Mouse (Mus musculus): ENCODE results near the gene Ptbp1.

DNA sequence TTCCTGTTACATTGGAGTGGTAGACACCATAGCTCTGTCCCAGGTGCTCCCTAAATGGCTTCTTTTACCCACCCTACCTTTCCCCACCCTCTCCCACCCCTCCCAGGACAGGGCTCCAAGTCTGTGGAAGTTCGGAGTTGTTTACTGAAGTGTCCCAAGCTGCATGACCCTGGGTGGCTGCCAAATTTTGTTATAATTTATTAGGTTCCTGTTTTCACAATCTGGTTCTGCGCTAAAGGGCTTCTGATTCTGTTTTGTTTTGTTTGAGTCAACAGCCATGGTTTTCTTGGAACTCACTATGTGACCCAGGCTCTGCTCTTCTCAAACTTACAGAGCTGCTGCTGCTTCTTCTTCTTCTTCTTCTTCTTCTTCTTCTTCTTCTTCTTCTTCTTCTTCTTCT, 35.2 kb downstream of the Ptbp1 start:
- no peak for TF ChIP-seq CTCF (IDR thresholded peaks at IDR 0.05; ENCODE audit: extremely low read depth, insufficient read depth, insufficient read length, insufficient replicate concordance)
- no peak for TF ChIP-seq POLR2A (IDR thresholded peaks at IDR 0.05; ENCODE audit: low read depth, low read length)

Measured in spleen, adult 2 months (tissue).